Mouse (Mus musculus) midbrain, embryonic 16.5 days (tissue): ENCODE data around the gene Eml4. TPM values are rescaled to one million over a fixed set of nuclear protein-coding genes. Genes with fewer than 3 reads are reported as not detected.
A peak's percentile ranks its signal among the peaks of the same experiment; 100 is the strongest.

Experiments
- ATAC-seq: fragments of 200-750 bp; cut with Nextera tagmentation; 2 replicates; pipeline ENCODE4 v1.8.0; 2017; ENCODE audit warnings: moderate TSS enrichment
- H3K27ac ChIP-seq: fragments of 300-500 bp; sonication (generic); 2 replicates; pipeline ENCODE4 v1.5.1; 2014; ENCODE audit warnings: mild to moderate bottlenecking, low read length, mixed read lengths
- H3K27me3 ChIP-seq: fragments of 300-500 bp; sonication (generic); 2 replicates; pipeline ENCODE4 v1.6.1; 2014; ENCODE audit warnings: low read depth, low read length, mixed read lengths; ENCODE audit not compliant: control insufficient read depth, insufficient read depth
- H3K36me3 ChIP-seq: fragments of 300-500 bp; sonication (generic); 2 replicates; pipeline ENCODE4 v1.6.1; 2014; ENCODE audit warnings: mild to moderate bottlenecking, low read length, moderate library complexity, mixed read lengths; ENCODE audit not compliant: control insufficient read depth, insufficient read depth
- H3K4me1 ChIP-seq: fragments of 300-500 bp; sonication (generic); 2 replicates; pipeline ENCODE4 v1.6.1; 2014; ENCODE audit warnings: mild to moderate bottlenecking, low read length, mixed read lengths; ENCODE audit not compliant: control insufficient read depth, insufficient read depth
- H3K4me2 ChIP-seq: fragments of 300-500 bp; sonication (generic); 2 replicates; pipeline ENCODE4 v1.6.1; 2014; ENCODE audit warnings: mild to moderate bottlenecking, low read length, mixed read lengths
- H3K4me3 ChIP-seq: fragments of 300-500 bp; sonication (generic); 2 replicates; pipeline ENCODE4 v1.5.1; 2014; ENCODE audit warnings: low read depth, mild to moderate bottlenecking, low read length, moderate library complexity, mixed read lengths
- H3K9ac ChIP-seq: fragments of 300-500 bp; sonication (generic); 2 replicates; pipeline ENCODE4 v1.6.1; 2014; ENCODE audit warnings: low read depth, low read length, mixed read lengths
- H3K9me3 ChIP-seq: fragments of 300-500 bp; sonication (generic); replicated peaks from 2 replicates; pipeline ENCODE4 v1.6.1; 2014; ENCODE audit warnings: mild to moderate bottlenecking, low read length, mixed read lengths; ENCODE audit not compliant: control insufficient read depth, poor library complexity, severe bottlenecking
- WGBS: fragments of 180-500 bp; shearing (Covaris S2); extraction: QIAGEN DNeasy Blood & Tissue Kit; methylation state at CpG from one replicate; pipeline ENCODE4 v1.1.7; 2014; 5-methylcytosine and 5-hydroxymethylcytosine counted together
- polyA plus RNA-seq: library from polyadenylated mRNA; unstranded; fragments of >200 nt; fragmentation: Nextera tagmentation; extraction: Ambion mirVana; gene quantifications from 2 replicates; pipeline ENCODE4 v1.2.1, GENCODE M21; 2015

The Eml4 gene
- polyA plus RNA-seq, 1 experiment from 2014 or later, result 27.5 TPM

- H3K36me3 ChIP-seq, result no peaks in the 10 kb centered on the region
- H3K9ac ChIP-seq, result no peak overlapping the region
- no peak overlapping the region for H3K4me3 ChIP-seq
- no peak overlapping the region for H3K27ac ChIP-seq
- no peak for ATAC-seq
- no peaks in the 10 kb centered on the region for H3K27me3 ChIP-seq
- H3K4me2 ChIP-seq, result no peak overlapping the region
- no peaks in the 10 kb centered on the region for H3K9me3 ChIP-seq
- H3K4me1 ChIP-seq, result no peaks in the 10 kb centered on the region
- 83% methylated on average over 3 of the region's 3 CpGs for WGBS
Observed at GRCm38 (mm10) chr17:83387161-83387560, 36.4 kb downstream of the Eml4 start.

GRCm38 (mm10) chr17:83394013-83394412 lies 43.3 kb downstream of the Eml4 start:
- ATAC-seq, result no peak
- Histone ChIP-seq H3K27me3 (no peaks in the 10 kb centered on the region), H3K4me1 (peaks cover 2% of the 10 kb centered on the region; the same call in 1 of the 2 replicates), H3K9ac (no peak overlapping the region), H3K27ac (no peak overlapping the region), H3K4me3 (no peak overlapping the region), H3K9me3 (no peaks in the 10 kb centered on the region), H3K36me3 (no peaks in the 10 kb centered on the region), H3K4me2 (no peak overlapping the region)
- WGBS, result 89% methylated on average over 3 of the region's 3 CpGs

- Histone ChIP-seq H3K9ac (no peak overlapping the region), H3K4me1 (peaks cover 2% of the 10 kb centered on the region; the same call in 1 of the 2 replicates), H3K36me3 (no peaks in the 10 kb centered on the region), H3K4me2 (no peak overlapping the region), H3K4me3 (no peak overlapping the region), H3K27me3 (no peaks in the 10 kb centered on the region), H3K27ac (peak overlapping the region; percentile 33; the same call in 1 of the 2 replicates), H3K9me3 (no peaks in the 10 kb centered on the region)
- ATAC-seq, result no peak
- WGBS, result 50% methylated on average over 6 of the region's 6 CpGs
Observed at GRCm38 (mm10) chr17:83397571-83398100, 46.9 kb downstream of the Eml4 start.

GRCm38 (mm10) chr17:83398756-83399155 lies 48.0 kb downstream of the Eml4 start:
- H3K4me3 ChIP-seq, result no peak overlapping the region

GRCm38 (mm10) chr17:83430607-83431006 lies 79.9 kb downstream of the Eml4 start:
- Histone ChIP-seq H3K4me3 (no peak overlapping the region), H3K9me3 (no peaks in the 10 kb centered on the region), H3K4me2 (no peak overlapping the region), H3K9ac (no peak overlapping the region), H3K27me3 (no peaks in the 10 kb centered on the region), H3K27ac (no peak overlapping the region), H3K4me1 (no peaks in the 10 kb centered on the region), H3K36me3 (no peaks in the 10 kb centered on the region)
- WGBS, result 86% methylated on average over 4 of the region's 4 CpGs
- ATAC-seq, result no peak

More at GRCm38 (mm10) chr17:83398756-83399155, 48.0 kb downstream of the Eml4 start:
- Histone ChIP-seq H3K36me3 (no peaks in the 10 kb centered on the region), H3K4me1 (no peaks in the 10 kb centered on the region), H3K27me3 (no peaks in the 10 kb centered on the region), H3K4me2 (no peak overlapping the region), H3K9ac (no peak overlapping the region), H3K9me3 (no peaks in the 10 kb centered on the region), H3K27ac (no peak overlapping the region)
- WGBS, result 73% methylated on average over 1 of the region's 1 CpGs
- ATAC-seq, result no peak

- WGBS, result 92% methylated on average over 4 of the region's 4 CpGs
- no peak overlapping the region for H3K4me3 ChIP-seq
- no peaks in the 10 kb centered on the region for H3K4me1 ChIP-seq
- no peak overlapping the region for H3K4me2 ChIP-seq
- ATAC-seq, result no peak
- no peak overlapping the region for H3K27ac ChIP-seq
- H3K9me3 ChIP-seq, result no peaks in the 10 kb centered on the region
- H3K9ac ChIP-seq, result no peak overlapping the region
- no peaks in the 10 kb centered on the region for H3K27me3 ChIP-seq
- H3K36me3 ChIP-seq, result no peaks in the 10 kb centered on the region
Observed at GRCm38 (mm10) chr17:83443406-83443805, 92.7 kb downstream of the Eml4 start.

GRCm38 (mm10) chr17:83449583-83449982 lies 98.9 kb downstream of the Eml4 start:
- no peak overlapping the region for H3K4me3 ChIP-seq
- H3K27me3 ChIP-seq, result no peaks in the 10 kb centered on the region
- no peaks in the 10 kb centered on the region for H3K9me3 ChIP-seq
- no peak overlapping the region for H3K9ac ChIP-seq
- 86% methylated on average over 2 of the region's 2 CpGs for WGBS
- H3K36me3 ChIP-seq, result peaks cover 10% of the 10 kb centered on the region
- no peaks in the 10 kb centered on the region for H3K4me1 ChIP-seq
- ATAC-seq, result no peak
- H3K27ac ChIP-seq, result no peak overlapping the region
- no peak overlapping the region for H3K4me2 ChIP-seq

GRCm38 (mm10) chr17:83451367-83451766 lies 100.6 kb downstream of the Eml4 start:
- 96% methylated on average over 8 of the region's 8 CpGs for WGBS
- no peaks in the 10 kb centered on the region for H3K4me1 ChIP-seq
- peaks cover 15% of the 10 kb centered on the region for H3K36me3 ChIP-seq
- H3K9ac ChIP-seq, result no peak overlapping the region
- H3K27me3 ChIP-seq, result no peaks in the 10 kb centered on the region
- no peaks in the 10 kb centered on the region for H3K9me3 ChIP-seq
- no peak overlapping the region for H3K4me2 ChIP-seq
- H3K4me3 ChIP-seq, result no peak overlapping the region
- no peak for ATAC-seq
- no peak overlapping the region for H3K27ac ChIP-seq

- H3K9ac ChIP-seq, result no peak overlapping the region
- no peak overlapping the region for H3K27ac ChIP-seq
- 96% methylated on average over 3 of the region's 3 CpGs for WGBS
- no peak for ATAC-seq
- H3K4me2 ChIP-seq, result no peak overlapping the region
- no peaks in the 10 kb centered on the region for H3K4me1 ChIP-seq
- no peaks in the 10 kb centered on the region for H3K9me3 ChIP-seq
- no peaks in the 10 kb centered on the region for H3K27me3 ChIP-seq
- no peak overlapping the region for H3K4me3 ChIP-seq
- H3K36me3 ChIP-seq, result peaks cover 15% of the 10 kb centered on the region
Observed at GRCm38 (mm10) chr17:83451796-83452195, 101.1 kb downstream of the Eml4 start.
